Mouse (Mus musculus): ENCODE measurements around the gene Vwa5b1. TPM values are rescaled to one million over a fixed set of nuclear protein-coding genes. Genes with fewer than 3 reads are reported as not detected.
A peak's percentile ranks its signal among the peaks of the same experiment; 100 is the strongest.

The Vwa5b1 gene
- total RNA-seq, 2 experiments from 2014 or later, result 3.6 to 4.0 TPM

DNA sequence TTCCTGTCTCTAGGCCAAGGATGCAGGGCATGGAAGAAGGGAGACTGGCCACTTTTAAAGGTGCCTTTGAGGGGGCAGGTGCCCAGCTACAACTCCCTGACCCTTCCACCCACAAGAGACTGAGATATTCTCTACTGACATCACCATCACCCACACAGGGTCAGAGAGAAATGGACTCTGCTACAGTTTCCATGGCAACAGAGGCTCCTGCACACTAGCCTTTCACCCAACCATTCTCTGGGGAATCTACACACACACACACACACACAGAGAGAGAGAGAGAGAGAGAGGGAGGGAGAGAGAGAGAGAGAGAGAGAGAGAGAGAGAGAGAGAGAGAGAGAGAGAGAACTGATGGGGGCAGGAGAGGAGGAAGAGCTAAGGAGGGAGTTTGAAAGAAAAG lies 50.7 kb downstream of the Vwa5b1 start:
- intact Hi-C loops (cut with DNase I), result no loop called here

DNA sequence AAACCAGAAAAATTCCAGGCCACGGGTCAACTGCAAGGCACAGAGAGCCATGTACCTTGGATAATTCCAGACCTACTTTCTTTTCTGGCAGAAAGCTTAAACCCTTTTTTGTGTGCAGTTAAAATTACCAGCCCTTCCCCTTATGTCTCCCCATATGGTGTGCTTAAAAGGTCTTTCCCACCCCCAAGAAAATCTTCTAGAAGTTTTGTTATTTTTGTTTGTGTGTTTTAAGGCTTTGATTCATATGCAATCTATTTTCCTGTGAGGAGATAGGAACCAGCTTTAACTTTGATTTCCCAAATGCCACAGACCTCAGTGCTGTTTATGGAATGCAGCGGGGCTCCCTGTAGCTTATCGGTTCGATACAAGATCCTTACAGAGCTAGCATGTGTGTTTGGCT lies 53.2 kb downstream of the Vwa5b1 start:
- intact Hi-C loops (cut with DNase I), result no loop called here

More for the DNA sequence above, 50.7 kb downstream of the Vwa5b1 start:
- DNase-seq (ENCODE audit: extremely low spot score in 1 of 2, low spot score in 2 of 2), result no peak

DNA sequence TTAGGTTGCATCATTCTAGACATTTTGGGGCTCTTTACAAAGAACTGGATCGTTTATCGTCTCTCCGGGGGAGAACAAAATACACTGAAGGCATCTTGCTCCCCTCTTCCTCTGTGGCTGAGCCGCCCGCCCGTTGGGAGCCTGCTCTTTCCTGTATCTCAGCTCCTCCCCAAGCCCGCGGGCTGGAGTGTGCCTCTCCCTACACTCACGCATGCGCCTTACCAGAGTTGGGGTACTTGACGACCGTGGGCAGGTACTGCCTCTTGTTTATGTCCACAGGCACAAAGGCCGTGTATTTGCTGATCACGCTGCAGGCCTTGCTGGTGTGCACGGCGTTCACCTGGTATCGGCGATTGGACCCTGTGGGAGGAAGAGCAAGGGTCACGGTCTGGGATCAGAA lies 57.3 kb downstream of the Vwa5b1 start:
- no peak for DNase-seq (ENCODE audit: extremely low spot score in 1 of 2, low spot score in 2 of 2)
- intact Hi-C loops (cut with DNase I), result no loop called here

More for the DNA sequence above, 53.2 kb downstream of the Vwa5b1 start:
- DNase-seq (ENCODE audit: extremely low spot score in 1 of 2, low spot score in 2 of 2), result peak in 1 of 2 experiments; percentile 27

DNA sequence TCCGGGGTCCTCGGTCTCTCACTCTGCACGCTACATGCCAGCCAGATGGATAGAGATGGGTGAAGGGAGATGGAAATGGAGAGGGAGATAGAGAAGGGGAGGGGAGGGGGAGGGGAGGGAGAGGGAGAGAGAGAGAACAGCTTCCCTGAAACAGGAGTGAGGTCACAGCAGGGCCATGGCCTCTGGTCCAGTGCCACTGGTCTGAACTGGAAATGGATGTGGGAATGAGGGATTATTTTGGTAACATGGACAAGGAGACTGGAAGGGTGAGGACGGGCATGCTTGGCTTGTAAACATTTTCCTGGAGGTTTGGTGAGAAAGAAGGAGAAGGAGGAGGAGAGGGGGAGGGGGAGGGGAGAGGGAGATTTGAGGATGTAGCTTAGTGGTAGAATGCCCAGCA lies 59.0 kb downstream of the Vwa5b1 start:
- no peak for DNase-seq (ENCODE audit: extremely low spot score in 1 of 2, low spot score in 2 of 2)
- intact Hi-C loops (cut with DNase I), result no loop called here

DNA sequence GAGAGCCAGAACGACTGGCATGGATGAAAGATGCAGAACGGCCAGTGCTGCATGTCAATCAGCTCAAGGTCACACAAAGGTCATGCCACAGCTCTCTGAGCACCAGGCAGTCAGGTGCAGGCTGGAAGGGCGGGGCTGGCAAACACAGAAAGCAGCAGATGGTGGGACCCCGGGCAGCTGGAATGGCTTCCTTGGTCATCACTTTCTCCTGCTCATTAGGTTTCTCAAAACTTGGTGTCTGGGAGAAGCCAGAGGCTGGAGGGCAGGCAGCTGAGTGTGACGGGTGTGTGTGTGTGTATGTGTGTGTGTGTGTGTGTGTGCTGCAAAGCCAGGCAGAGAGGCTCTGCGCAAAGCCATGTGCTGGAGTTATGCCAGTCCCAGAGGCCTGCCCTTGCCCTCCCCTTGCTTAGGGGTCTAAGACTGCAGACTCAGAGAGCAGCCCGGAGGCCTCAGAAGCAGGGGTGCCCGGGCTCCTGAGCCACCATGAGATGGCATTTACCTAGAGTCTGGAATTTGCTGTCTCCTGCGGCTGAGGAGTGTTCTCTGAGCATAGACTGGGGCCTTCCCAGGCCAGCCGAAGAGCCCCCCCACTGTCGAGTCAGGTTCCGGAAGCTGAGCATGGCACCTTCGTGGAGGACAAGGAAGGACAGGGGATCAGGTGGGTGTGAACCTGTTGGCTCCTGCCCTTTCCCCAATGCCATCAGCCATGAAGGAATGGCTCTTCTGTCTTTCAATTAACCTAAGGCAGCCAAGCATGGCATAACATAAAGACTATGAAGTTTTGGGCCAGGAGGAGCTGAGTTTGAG lies 60.7 kb downstream of the Vwa5b1 start:
- DNase-seq (ENCODE audit: extremely low spot score in 1 of 2, low spot score in 2 of 2), result no peak
- intact Hi-C loops (cut with DNase I), result no loop called here

DNA sequence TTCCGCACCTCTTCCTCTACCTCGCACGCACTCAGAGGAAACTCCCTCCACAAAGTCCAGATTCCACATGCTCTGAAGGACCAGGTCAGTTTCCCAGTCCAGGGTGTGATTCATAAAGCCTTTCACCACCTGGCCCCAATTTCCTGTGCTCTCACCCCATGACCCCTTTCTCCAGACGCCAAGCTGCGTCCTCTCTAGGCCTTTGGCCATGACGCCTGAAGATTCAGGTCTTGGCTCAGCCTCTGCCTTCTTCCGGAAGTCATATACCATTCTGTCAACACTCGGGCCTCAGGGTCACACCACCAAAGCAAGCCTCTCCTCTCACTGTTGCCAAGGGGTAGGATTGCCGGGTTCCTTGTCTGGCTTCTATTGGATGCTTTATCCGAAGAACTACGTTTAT lies 65.8 kb downstream of the Vwa5b1 start:
- intact Hi-C loops (cut with DNase I), result loop anchor here (5.0 kb wide), 1 partner anchor 132 kb away; no protein-coding TSS in a partner anchor
- no peak for DNase-seq (ENCODE audit: extremely low spot score in 1 of 2, low spot score in 2 of 2)

DNA sequence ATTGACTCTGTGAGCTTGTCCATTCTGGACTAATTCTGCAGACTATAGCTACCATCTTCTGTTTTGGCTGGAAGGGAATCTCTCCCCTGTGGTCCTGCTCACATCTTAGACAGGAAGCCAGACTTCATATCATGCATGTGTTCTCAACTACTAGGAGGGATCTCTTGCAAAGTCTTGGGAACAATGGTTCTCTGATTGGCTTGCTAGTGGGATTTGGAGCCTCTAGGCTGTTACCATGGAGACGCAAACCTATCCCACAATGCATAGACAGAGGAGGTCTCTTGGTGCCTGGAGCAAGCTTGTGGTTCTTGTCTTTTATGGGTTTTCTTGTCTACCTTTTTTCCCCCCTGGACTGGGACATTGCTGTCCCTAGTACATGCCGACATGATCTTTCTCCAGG lies 67.4 kb downstream of the Vwa5b1 start:
- intact Hi-C loops (cut with DNase I), result loop anchor here (5.0 kb wide), 1 partner anchor 134 kb away; no protein-coding TSS in a partner anchor
- no peak for DNase-seq (ENCODE audit: extremely low spot score in 1 of 2, low spot score in 2 of 2)

DNA sequence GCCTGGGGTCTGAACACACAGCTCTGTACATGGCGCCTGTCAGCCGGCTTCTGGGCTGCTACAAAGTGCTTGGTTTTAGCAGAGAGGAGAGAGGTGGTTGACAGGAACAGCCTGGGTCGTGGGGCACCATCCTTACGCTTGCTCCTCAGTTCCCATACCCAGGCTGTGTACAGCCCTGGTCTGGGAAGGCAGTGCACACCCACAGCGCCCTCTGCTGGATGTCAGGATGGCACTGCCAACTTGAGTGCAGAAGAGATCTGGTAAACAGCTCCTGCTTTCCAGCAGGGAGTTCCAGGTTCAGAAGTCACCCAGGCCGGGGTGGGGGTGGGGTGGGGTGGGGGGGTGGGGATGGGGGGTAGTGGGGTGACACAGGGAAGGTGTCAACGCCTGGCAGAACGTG lies 73.7 kb downstream of the Vwa5b1 start:
- peak; percentile 83 to 91 for DNase-seq (ENCODE audit: extremely low spot score in 1 of 2, low spot score in 2 of 2)
- intact Hi-C loops (cut with DNase I), result loop anchor here (5.0 kb wide), 2 partner anchors 55 to 115 kb away; no protein-coding TSS in a partner anchor

DNA sequence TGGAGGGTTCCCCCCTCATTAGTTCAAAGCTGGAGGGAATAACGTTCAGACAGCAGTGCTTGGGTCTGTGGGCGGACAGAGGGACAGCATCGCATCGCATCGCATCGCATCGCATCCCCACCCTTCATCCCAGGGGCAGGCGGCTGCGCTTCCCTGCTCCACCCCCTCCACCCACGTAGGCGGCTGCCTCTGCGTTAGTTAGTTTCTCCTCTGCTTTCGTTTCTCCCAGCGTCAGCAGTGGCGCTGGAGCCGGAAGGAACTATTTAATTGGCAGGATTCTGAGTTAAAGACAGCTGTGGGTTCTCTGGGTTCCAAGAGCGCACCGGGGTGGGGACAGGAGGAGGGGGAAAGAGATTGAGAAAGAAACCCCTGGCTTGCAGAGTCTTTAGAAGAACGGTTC lies 80.2 kb downstream of the Vwa5b1 start:
- intact Hi-C loops (cut with DNase I), result loop anchor here (10.0 kb wide), 1 partner anchor 299 kb away; no protein-coding TSS in a partner anchor
- DNase-seq (ENCODE audit: extremely low spot score in 1 of 2, low spot score in 2 of 2), result peak; percentile 44 to 73

DNA sequence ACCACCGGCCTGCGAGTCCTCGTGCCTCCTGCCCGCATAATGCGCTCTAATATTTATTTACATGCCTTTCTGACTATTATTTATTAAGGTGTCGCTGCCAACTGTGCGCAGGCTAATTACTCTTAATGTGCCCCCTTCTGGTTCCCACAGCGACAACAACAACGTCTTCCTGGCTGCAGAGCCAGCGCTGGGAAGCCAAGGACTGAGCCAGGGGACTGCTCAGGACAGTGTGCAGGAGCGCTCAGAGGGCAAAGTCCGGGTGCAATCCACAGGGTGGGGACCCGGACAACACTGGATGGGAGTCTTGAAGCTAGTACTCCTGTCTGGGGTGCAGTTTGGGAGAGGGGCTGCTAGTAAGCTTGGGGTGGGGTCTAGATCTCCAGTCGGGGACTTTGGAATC lies 80.8 kb downstream of the Vwa5b1 start:
- DNase-seq (ENCODE audit: extremely low spot score in 1 of 2, low spot score in 2 of 2), result no peak
- intact Hi-C loops (cut with DNase I), result loop anchor here (10.0 kb wide), 1 partner anchor 300 kb away; no protein-coding TSS in a partner anchor

DNA sequence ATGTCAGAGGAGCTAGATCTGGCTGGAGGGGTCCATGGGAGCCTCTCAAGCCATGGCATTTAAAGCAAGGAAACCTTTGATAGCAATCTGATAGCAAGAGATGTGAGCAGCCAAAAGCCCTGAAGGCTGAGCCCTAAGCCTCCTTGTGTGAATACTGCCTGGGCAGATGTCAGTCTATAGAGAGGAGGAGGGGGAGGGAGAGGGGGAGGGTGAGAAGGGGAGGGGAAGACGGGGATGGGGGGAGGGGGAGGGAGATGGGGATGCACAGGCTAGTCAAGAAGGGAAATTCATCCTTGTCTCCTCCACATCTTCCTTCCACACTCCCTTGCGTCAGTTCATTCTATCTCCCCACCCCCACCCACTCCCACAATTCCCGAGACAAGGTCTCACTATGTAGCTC lies 81.4 kb downstream of the Vwa5b1 start:
- intact Hi-C loops (cut with DNase I), result loop anchor here (10.0 kb wide), 1 partner anchor 300 kb away; no protein-coding TSS in a partner anchor
- no peak for DNase-seq (ENCODE audit: extremely low spot score in 1 of 2, low spot score in 2 of 2)

DNA sequence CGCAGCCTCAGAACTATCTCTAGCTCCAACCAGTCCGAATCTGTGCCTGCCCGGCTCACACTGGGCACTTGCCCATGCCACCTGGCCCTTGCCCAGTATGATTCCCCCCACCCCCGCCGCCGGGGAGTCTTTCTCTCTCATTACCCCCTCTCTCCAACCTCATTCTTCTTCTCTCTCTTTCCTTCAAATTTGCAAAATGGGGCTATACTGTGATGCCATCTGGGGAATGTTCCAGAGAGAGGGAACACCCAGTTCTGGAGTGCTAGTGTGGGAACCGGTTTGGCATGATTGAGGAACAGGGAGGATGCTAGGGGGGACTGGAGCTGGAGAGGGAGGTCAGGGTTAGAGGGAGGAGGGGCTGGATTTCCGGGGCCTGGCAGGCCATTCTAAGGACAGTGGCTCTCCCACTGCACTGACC lies 82.2 kb downstream of the Vwa5b1 start:
- intact Hi-C loops (cut with DNase I), result loop anchor here (10.0 kb wide), 1 partner anchor 301 kb away; no protein-coding TSS in a partner anchor
- peak; percentile 34 to 53 for DNase-seq (ENCODE audit: extremely low spot score in 1 of 2, low spot score in 2 of 2)

DNA sequence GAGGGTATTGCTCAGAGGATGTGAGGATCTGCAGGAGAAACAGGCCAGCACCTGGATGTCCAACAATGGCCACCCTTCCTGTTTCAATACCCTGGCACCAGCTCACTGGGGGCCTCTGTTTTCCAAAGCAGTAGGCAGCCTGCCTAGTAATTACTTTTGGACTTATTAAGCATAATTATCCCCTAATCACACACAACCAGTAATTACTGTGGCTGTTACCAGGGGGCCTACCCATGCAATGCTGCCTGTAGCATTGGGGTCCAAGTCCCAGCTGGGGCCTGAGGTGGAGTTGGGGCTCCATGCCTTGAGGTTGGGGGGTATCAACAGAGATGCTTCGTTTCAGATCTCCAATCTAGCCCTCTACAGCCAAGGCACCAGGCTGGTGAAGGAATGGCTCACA lies 82.6 kb downstream of the Vwa5b1 start:
- no peak for DNase-seq (ENCODE audit: extremely low spot score in 1 of 2, low spot score in 2 of 2)
- intact Hi-C loops (cut with DNase I), result loop anchor here (10.0 kb wide), 1 partner anchor 302 kb away; no protein-coding TSS in a partner anchor

DNA sequence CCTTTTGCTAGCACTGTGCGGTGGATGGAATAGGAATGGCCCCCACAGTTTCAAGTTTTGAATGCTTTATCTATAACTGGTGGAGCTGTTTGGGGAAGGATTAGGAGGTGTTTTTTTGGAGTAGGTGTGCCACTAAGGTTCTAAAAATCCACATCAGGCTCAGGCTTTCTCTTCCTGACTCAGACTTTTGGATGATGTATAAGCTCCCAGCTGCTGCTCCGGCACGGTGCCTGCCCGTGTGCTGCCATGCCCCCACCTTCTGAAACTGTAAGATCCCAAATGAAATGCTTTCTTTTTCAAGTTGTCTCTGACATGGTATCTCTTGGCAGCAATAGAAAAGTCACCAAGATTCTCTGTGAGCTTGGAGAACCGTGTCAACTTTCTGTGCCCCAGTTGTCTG lies 84.1 kb downstream of the Vwa5b1 start:
- intact Hi-C loops (cut with DNase I), result loop anchor here (10.0 kb wide), 1 partner anchor 303 kb away; no protein-coding TSS in a partner anchor
- no peak for DNase-seq (ENCODE audit: extremely low spot score in 1 of 2, low spot score in 2 of 2)

DNA sequence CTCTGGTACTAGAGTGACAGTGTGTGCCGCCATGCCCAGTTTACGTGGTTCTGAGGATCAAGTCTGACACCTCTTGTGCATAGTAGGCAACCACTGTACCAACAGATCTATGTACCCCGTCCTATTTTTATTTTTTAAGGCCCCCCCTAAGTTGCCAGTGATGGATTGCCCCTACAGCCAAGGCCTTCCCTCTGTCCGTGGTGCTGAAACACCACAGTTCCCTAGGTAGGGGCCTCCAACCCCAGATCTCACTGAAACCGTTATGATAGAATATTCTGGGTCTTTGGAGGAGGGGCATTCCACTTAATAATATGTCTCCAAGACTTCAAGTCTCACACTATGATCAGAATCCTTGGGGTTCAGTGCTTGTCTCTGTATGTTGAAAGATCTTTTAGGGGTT lies 85.1 kb downstream of the Vwa5b1 start:
- no peak for DNase-seq (ENCODE audit: extremely low spot score in 1 of 2, low spot score in 2 of 2)
- intact Hi-C loops (cut with DNase I), result loop anchor here (10.0 kb wide), 1 partner anchor 304 kb away; no protein-coding TSS in a partner anchor

DNA sequence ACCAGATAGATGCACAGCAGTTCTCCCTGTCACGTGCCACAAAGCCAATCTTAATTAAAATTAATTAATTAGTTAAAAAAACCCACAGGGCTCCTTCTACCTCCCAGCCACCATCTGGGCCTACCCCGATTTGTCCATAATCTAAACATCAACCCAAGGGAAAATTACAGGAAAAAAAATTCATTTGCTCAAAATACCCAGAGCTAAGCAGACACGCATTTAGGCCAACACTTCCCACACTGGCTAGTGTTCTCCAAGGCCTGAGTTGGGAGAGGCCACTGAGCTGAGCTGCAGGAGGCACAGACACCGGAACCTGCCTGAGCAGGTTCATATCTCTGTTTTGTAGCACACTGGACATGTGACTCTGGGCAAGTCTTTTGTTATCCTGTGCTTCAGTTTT lies 86.7 kb downstream of the Vwa5b1 start:
- no peak for DNase-seq (ENCODE audit: extremely low spot score in 1 of 2, low spot score in 2 of 2)
- intact Hi-C loops (cut with DNase I), result no loop called here

DNA sequence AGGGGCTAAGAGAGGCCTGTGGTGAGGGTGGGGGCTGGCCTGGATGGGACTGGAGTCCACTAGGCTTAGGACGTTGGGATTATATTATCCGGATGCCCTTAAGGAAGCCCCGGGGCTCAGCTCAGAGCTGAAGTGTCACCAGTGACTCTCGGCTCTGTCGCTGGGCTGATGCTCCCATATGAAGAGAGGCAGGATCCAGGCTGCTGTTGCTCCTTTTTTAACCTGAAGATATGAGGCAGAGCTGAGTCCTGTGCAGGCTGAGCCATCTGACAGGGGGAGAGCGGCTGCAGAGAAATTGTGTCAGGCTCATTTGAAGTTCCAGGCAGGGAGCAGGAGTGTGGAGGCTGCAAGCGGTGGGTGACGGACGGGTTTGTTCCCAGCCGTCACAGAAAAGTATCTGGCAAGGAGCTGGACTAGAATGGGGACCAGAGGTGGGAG lies 87.5 kb downstream of the Vwa5b1 start:
- peak in 1 of 2 experiments; percentile 44 for DNase-seq (ENCODE audit: extremely low spot score in 1 of 2, low spot score in 2 of 2)
- intact Hi-C loops (cut with DNase I), result no loop called here

DNA sequence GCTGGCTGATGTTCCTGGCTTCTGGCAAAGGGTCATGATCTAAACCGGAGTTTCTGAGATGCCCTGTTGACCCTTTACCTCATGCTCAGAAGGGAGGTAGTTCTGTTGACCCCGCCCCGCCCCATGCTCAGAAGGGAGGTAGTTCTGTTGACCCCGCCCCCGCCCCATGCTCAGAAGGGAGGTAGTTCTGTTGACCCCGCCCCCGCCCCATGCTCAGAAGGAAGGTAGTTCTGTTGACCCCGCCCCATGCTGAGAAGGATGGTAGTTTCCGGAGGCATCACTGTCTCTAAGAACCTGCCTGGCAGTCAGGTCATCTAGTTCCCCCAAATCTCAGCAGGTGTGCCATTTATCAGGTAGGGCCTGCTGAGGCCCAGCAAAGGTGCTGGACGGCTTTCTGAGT lies 88.1 kb downstream of the Vwa5b1 start:
- no peak for DNase-seq (ENCODE audit: extremely low spot score in 1 of 2, low spot score in 2 of 2)
- intact Hi-C loops (cut with DNase I), result no loop called here

DNA sequence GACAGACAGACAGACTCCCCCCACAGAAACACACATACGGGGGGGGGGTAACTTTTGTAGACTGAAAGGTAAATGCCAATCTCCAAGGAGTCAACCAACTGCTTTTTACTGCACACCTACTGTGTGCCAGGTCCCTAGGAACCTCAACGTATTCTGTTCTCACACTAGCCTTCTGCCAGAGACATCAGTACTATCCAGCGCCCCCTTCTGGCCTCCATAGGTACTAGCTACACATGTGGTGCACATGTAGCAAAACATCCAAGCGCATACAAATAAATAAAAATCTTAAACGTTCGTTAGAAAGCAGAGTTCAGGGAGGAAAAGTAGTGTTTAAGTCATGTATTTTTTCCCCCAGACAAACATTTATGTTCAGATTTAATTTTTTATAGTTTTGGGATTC lies 88.6 kb downstream of the Vwa5b1 start:
- peak in 1 of 2 experiments; percentile 46 for DNase-seq (ENCODE audit: extremely low spot score in 1 of 2, low spot score in 2 of 2)
- intact Hi-C loops (cut with DNase I), result no loop called here

DNA sequence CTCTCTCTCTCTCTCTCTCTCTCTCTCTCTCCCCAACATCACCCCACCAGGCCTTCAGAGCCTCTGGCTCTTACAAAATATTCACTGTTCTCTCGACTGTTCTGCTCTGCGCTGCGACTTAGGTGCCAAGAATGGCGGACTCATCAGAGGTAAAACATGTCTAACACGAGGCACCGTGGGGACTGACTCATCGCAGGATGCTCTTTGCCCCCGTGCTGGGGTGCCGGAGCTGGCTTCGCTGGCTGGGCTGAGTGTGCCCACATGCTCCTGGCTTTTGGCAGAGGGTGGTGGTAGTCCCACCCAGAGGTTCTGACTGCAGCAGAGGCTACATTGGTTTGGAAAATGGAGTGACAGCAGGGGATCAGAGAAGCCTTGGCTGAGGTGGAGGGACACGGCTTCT lies 89.4 kb downstream of the Vwa5b1 start:
- intact Hi-C loops (cut with DNase I), result no loop called here
- DNase-seq (ENCODE audit: extremely low spot score in 1 of 2, low spot score in 2 of 2), result no peak
